Mouse (Mus musculus): ENCODE results near the gene Gm2000. TPM values are rescaled to one million over a fixed set of nuclear protein-coding genes. Genes with fewer than 3 reads are reported as not detected.

Gene Gm2000
- polyA plus RNA-seq, 1 experiment from 2014 or later, result 1,273 TPM

Other genes with a start within 250 kb of the Gm2000 start
- gene Fam163a, start 161.0 kb upstream of the Gm2000 start, polyA plus RNA-seq (2014; fragmentation: Nextera tagmentation; extraction: Ambion mirVana), result 0.26 and 0.43 TPM in 2 replicates
- 0.13 and 0.44 TPM in 2 replicates for gene Tdrd5, start 62.4 kb upstream of the Gm2000 start, polyA plus RNA-seq (2014; fragmentation: Nextera tagmentation; extraction: Ambion mirVana)
- not detected in 2 replicates for gene Nphs2, start 55.3 kb upstream of the Gm2000 start, polyA plus RNA-seq (2014; fragmentation: Nextera tagmentation; extraction: Ambion mirVana)
- 0.05 and 0.18 TPM in 2 replicates for gene Axdnd1, start 55.1 kb downstream of the Gm2000 start, polyA plus RNA-seq (2014; fragmentation: Nextera tagmentation; extraction: Ambion mirVana)
- gene Soat1, start 108.3 kb downstream of the Gm2000 start, polyA plus RNA-seq (2014; fragmentation: Nextera tagmentation; extraction: Ambion mirVana), result 29.3 and 32.2 TPM in 2 replicates
- gene Gm10031, start 158.0 kb downstream of the Gm2000 start, polyA plus RNA-seq (2014; fragmentation: Nextera tagmentation; extraction: Ambion mirVana), result 0.08 and 0.14 TPM in 2 replicates
- 3.0 and 4.0 TPM in 2 replicates for gene Abl2, start 192.7 kb downstream of the Gm2000 start, polyA plus RNA-seq (2014; fragmentation: Nextera tagmentation; extraction: Ambion mirVana)